Mouse (Mus musculus) left cerebral cortex, postnatal 14 days (tissue): Measurements from ENCODE around the gene Dtd2. TPM values are rescaled to one million over a fixed set of nuclear protein-coding genes. Genes with fewer than 3 reads are reported as not detected.

Experiments used
- DNase-seq, 2 experiments: peaks; one replicate each; pipeline ENCODE4 v3.0.0; 2021 to 2022; ENCODE audit warnings: low spot score in 2 of 2, mixed read lengths in 1 of 2
- intact Hi-C: fragments of 180-260 bp; cut with DNase I; formaldehyde crosslinking; loops from one replicate; pipeline ENCODE4 v1.15.1; 2025
- total RNA-seq, 2 experiments: library from RNA; stranded (reverse); gene quantifications; 2 replicates each; pipeline ENCODE4 v1.2.3; 2021

Dtd2 gene
- total RNA-seq, 2 experiments from 2014 or later: 10.7 to 10.8 TPM

- no peak for DNase-seq
- intact Hi-C loops: loop anchor here (10.0 kb wide), 1 partner anchor 51 kb away; no protein-coding TSS in a partner anchor
Observed at GRCm38 (mm10) chr12:51995738-51996536, 10.4 kb downstream of the Dtd2 start.

DNA sequence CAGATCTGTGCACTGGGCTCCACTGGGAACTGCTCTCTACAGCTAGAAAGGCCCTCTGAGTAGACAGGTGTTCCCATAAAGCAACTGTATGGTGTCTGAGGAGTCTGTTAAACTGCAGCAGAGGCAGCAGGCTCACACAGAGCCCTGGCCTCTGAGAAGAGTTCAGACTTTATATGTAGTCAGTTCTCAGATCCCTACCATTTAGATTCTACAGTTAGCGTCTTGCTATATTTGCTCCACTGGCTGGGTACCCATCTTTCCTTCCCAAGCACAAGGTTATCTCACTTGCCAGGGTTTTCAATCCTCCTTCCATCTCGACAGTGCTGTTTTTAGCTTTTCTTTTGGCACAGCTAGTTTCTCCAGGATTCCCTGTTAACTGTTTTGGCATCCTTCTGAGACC lies 15.7 kb downstream of the Dtd2 start:
- no peak for DNase-seq

DNA sequence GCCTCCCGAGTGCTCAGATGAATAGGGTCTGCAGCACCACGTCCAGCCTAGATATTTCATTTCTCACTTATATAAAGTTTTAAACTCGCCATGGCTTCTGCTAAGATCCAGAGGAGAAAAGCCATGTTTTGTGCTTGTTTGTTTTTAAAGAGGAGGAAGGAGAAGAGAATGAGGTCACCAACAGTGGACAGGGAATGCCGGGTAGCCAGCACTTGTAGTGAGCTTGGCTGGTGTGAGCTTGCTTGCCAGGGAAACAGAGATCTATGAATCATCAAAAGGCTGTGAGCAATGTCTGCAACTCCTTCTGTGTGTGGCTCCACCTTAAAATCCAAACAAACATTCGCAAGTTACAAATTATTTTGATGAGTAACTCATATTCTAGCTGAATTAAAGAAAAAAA lies 17.8 kb downstream of the Dtd2 start:
- no peak for DNase-seq
- intact Hi-C loops: no loop called here

More for the DNA sequence above, 15.7 kb downstream of the Dtd2 start:
- intact Hi-C loops: loop anchor here (10.0 kb wide), 1 partner anchor 46 kb away; no protein-coding TSS in a partner anchor

DNA sequence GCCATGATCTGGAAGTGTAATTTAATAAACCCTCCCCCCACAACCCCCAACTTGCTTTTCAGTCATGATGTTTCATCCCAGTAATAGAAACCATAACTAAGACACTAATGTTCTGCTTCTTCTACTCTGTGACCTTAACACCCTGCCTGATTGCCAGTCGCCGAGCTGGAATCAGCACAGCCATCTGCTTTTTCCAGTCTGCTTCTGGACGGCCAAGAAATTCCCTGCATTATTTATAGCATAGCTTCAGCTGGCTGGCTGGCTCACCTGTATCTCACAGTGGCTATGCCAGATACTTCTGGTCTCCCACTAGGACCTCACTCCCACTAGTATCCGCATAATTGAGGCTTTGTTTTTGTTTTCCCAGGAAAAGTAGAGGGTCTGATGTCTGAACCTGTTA lies 20.5 kb downstream of the Dtd2 start:
- no peak for DNase-seq
- intact Hi-C loops: no loop called here

DNA sequence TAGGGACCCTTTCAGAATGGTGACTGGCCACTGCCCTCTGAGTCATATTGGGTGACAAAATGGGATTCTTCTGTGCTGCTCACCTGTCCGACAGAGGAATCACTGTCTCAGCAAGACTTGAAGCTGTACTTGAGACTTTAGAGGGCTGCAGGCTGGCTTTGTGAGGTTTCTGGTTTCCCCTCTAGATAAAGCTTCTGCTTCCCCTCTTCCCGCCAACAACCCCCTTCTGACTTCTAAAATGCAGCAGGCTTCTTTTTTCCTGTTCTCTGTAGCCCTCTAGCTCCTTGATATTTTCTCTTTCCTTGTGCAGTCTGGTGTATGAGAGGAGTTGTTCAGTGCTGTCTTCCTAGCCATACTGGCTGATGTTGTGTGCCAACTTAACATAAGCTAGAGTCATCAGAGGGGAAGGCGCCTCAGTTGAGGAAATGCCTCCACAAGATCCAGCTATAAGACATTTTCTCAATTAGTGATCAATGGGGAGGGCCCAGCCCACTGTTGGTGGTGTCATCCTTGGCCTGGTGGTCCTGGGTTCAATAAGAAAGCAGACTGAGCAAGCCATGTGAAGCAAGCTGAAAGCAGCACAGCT lies 21.0 kb downstream of the Dtd2 start:
- intact Hi-C loops: no loop called here
- no peak for DNase-seq

- DNase-seq: no peak
- intact Hi-C loops: no loop called here
Observed at GRCm38 (mm10) chr12:51983625-51984024, 22.7 kb downstream of the Dtd2 start.

DNA sequence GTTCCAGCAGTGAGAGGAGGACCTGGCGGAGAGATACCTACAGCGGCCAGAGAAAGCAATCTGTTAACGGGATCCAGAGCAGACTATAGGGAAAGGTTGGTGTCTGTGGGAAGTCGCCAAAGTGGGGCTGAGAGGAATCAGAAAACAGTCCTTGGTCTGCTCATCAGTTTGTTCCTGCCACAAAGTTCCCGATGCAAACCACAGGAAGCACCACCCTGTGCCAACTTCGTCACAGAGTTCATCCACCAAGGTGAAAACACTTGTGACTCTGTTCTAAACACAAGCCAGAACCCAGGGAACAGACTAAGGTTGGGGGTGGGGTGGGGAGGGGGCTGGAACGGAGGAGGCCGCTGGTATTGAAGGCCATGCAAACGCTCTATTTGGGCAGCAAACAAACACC lies 29.8 kb downstream of the Dtd2 start:
- intact Hi-C loops: no loop called here
- DNase-seq: no peak

DNA sequence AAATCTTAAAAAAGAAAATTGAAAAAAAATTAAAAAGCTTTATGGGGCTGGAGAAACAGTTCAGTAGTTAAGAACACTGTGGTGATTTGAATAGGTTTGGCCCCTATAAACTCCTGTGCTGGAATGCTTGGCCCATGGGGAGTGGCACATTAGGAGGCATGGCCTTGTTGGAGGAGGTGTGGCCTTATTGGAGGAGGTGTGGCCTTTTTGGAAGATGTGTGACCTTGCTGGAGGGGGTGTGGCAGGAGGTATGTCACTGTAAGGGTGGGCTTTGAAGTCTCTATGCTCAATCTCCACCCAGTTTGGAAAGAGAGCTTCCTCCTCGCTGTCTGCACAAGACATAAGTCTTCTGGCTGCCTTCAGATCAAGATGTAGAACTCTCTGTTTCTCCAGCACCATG lies 31.9 kb downstream of the Dtd2 start:
- intact Hi-C loops: no loop called here
- no peak for DNase-seq

GRCm38 (mm10) chr12:51972269-51973065 lies 33.8 kb downstream of the Dtd2 start:
- DNase-seq: no peak
- intact Hi-C loops: no loop called here

GRCm38 (mm10) chr12:51971070-51971664 lies 35.1 kb downstream of the Dtd2 start, which contains the start of gene Heatr5a:
Gene Heatr5a, minus strand, starts transcription at chr12:51971321.
- intact Hi-C loops: no loop called here
- peak; percentile 85 to 87 for DNase-seq

- no peak for DNase-seq
- intact Hi-C loops: no loop called here
Observed at GRCm38 (mm10) chr12:51970352-51971069, 35.8 kb downstream of the Dtd2 start.

DNA sequence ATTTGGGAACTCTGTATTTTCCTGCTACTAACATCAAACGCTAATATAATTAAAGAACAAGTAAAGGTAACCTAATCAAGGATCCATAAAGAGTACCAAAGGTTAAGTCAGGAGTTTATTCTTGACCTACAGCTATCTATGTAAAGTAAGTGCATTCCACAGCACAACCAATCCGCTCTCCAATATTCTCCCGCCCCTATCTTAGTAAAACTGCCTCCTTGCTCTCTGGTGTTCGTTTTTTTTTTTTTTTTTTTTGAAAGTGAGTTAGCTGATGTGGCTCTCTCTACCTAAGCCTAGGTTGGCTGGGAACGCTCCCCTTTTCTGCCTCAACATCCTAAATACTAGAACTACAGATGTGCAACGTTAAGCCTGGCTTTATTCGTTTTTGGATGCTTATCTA lies 36.4 kb downstream of the Dtd2 start:
- intact Hi-C loops: no loop called here
- DNase-seq: no peak

GRCm38 (mm10) chr12:51969092-51969491 lies 37.2 kb downstream of the Dtd2 start:
- intact Hi-C loops: no loop called here
- no peak for DNase-seq

- intact Hi-C loops: no loop called here
- DNase-seq: no peak
Observed at GRCm38 (mm10) chr12:51967915-51968595, 38.2 kb downstream of the Dtd2 start.

GRCm38 (mm10) chr12:51957626-51958025 lies 48.7 kb downstream of the Dtd2 start:
- intact Hi-C loops: no loop called here
- DNase-seq: no peak

- intact Hi-C loops: no loop called here
- DNase-seq: no peak
Observed at GRCm38 (mm10) chr12:51952309-51952708, 54.0 kb downstream of the Dtd2 start.

- peak; percentile 28 to 37 for DNase-seq
- intact Hi-C loops: loop anchor here (10.0 kb wide), 1 partner anchor 47 kb away; no protein-coding TSS in a partner anchor
Observed at GRCm38 (mm10) chr12:51947498-51947945, 58.8 kb downstream of the Dtd2 start.

DNA sequence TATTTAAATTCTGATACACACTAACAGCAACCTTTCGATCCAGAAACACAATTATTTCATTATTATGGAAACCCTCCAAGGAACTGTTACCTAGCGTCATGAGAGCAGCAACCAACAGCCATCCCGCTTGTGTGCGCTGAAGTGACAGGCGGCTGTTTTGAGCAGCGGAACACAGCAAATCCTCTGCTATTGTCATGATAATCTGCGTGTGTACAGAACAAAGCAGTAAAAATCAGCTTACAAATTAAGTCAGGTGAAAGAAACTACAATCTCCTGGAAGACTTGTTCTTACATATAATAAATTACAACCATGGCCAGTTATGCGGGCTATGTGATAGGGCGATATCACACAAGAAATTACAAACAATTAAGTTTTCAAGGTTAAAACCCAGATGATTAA lies 61.0 kb downstream of the Dtd2 start:
- intact Hi-C loops: loop anchor here (10.0 kb wide), 1 partner anchor 49 kb away; no protein-coding TSS in a partner anchor
- DNase-seq: no peak
